In the genomic region with DNA sequence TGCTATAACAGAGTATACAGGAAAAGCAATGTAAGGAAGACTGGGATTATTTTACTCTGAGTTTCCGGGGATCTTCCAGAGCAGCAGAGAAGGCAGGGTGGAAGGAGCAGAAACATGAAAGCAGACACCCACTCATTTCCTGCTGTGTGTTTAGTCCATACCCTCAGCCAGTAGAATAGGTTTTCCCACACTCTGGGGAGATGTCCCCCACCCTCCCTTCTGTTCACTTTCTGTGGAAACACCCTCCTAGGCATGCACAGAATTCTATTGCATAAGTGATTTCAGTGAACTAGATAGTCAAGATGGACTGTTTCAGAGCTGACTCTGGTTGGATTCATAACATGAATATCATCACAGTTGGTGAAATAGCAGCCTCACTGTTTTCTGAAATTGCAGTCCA, we compare ENCODE assay signal across 34 mouse cellular contexts.
"Had no signal": no experiment of that assay in that cellular context is flagged by ENCODE, and none has a peak within 500 bp of the region (broad histone marks: within the 10 kb centered on the region; RNA-seq: fewer than 3 reads in every experiment).

No protein-coding gene starts in this region.

- H3K27me3 ChIP-seq: heart, embryonic 12.5 days; heart, embryonic 13.5 days; heart, embryonic 15.5 days; hindbrain, embryonic 12.5 days; hindbrain, embryonic 13.5 days; hindbrain, embryonic 15.5 days; intestine, embryonic 15.5 days; kidney, embryonic 15.5 days had no signal

- H3K4me1 ChIP-seq: heart, embryonic 10.5 days; heart, embryonic 12.5 days; heart, embryonic 13.5 days; heart, embryonic 15.5 days; hindbrain, embryonic 10.5 days; hindbrain, embryonic 12.5 days; hindbrain, embryonic 13.5 days; hindbrain, embryonic 15.5 days; intestine, embryonic 15.5 days; kidney, embryonic 15.5 days had no signal

- DNase-seq: heart, postnatal 10 days; heart, postnatal 14 days; heart, postnatal 36 days; heart, postnatal 4 days; kidney, adult 11 months; kidney, adult 18-20 months; kidney, adult 2 months; kidney, adult 8-10 months; kidney, adult 9 months; kidney, postnatal 10 days; kidney, postnatal 14 days; kidney, postnatal 25 days; kidney, postnatal 36 days; kidney, postnatal 4 days; layer of hippocampus, postnatal 36 days had no signal

- H3K36me3 ChIP-seq: heart, embryonic 10.5 days; heart, embryonic 12.5 days; heart, embryonic 13.5 days; heart, embryonic 15.5 days; hindbrain, embryonic 10.5 days; hindbrain, embryonic 12.5 days; hindbrain, embryonic 13.5 days; hindbrain, embryonic 15.5 days; intestine, embryonic 15.5 days; kidney, embryonic 15.5 days had no signal

- H3K4me3 ChIP-seq: heart, embryonic 10.5 days; heart, embryonic 12.5 days; heart, embryonic 13.5 days; heart, embryonic 15.5 days; hindbrain, embryonic 10.5 days; hindbrain, embryonic 12.5 days; hindbrain, embryonic 13.5 days; hindbrain, embryonic 15.5 days; intestine, embryonic 15.5 days; kidney, embryonic 15.5 days; layer of hippocampus, adult 2 months; left cerebral cortex, adult 2 months had no signal

- H3K27ac ChIP-seq: heart, embryonic 10.5 days; heart, embryonic 13.5 days; heart, embryonic 15.5 days; hindbrain, embryonic 10.5 days; hindbrain, embryonic 12.5 days; hindbrain, embryonic 13.5 days; hindbrain, embryonic 14.5 days; hindbrain, embryonic 15.5 days; hindbrain, postnatal 0 days; intestine, embryonic 15.5 days; kidney, embryonic 15.5 days; kidney, postnatal 0 days; layer of hippocampus, adult 2 months; left cerebral cortex, adult 2 months had no signal

- ATAC-seq: hindbrain, embryonic 16.5 days; hindbrain, postnatal 0 days; inflammation-experienced regulatory T-cells, adult 6 months; intestine, embryonic 15.5 days; intestine, embryonic 16.5 days; intestine, postnatal 0 days had no signal

- H3K9me3 ChIP-seq: heart, embryonic 10.5 days; heart, embryonic 12.5 days; heart, embryonic 13.5 days; heart, embryonic 15.5 days; hindbrain, embryonic 10.5 days; hindbrain, embryonic 12.5 days; hindbrain, embryonic 13.5 days; hindbrain, embryonic 15.5 days; intestine, embryonic 15.5 days; kidney, embryonic 15.5 days had no signal
